Mouse (Mus musculus) small intestine, adult 2 months (tissue): Measurements from ENCODE around the gene Cspg4. TPM values are rescaled to one million over a fixed set of nuclear protein-coding genes. Genes with fewer than 3 reads are reported as not detected.

ENCODE experiments used
- H3K27ac ChIP-seq: fragments of 200-500 bp; 2 replicates; pipeline ENCODE4 v1.5.1; 2012; ENCODE audit warnings: low read depth, low read length, control low read depth, inconsistent platforms; ENCODE audit not compliant: insufficient read depth
- H3K27me3 ChIP-seq: fragments of 200-500 bp; 2 replicates; pipeline ENCODE4 v1.6.1; 2012; ENCODE audit warnings: mild to moderate bottlenecking, moderate library complexity, low read length, inconsistent platforms; ENCODE audit not compliant: control insufficient read depth, insufficient read depth
- H3K36me3 ChIP-seq: fragments of 200-500 bp; 2 replicates; pipeline ENCODE4 v1.6.1; 2012; ENCODE audit warnings: mild to moderate bottlenecking, low read length, control low read depth, inconsistent platforms; ENCODE audit not compliant: control insufficient read depth, insufficient read depth
- H3K4me1 ChIP-seq: fragments of 200-500 bp; 2 replicates; pipeline ENCODE4 v1.6.1; 2012; ENCODE audit warnings: low read length, inconsistent platforms, mixed read lengths; ENCODE audit not compliant: control insufficient read depth, insufficient read depth, insufficient read length
- H3K4me3 ChIP-seq: fragments of 200-500 bp; 2 replicates; pipeline ENCODE4 v1.5.1; 2012; ENCODE audit warnings: low read depth, mild to moderate bottlenecking, control low read depth, inconsistent platforms, low read length, moderate library complexity
- CTCF ChIP-seq: fragments of 200-500 bp; IDR thresholded peaks from 2 replicates; pipeline ENCODE4 v1.5.1; 2012; ENCODE audit warnings: low read depth, mild to moderate bottlenecking, control low read depth, inconsistent platforms, low read length, moderate library complexity, mixed read lengths; ENCODE audit not compliant: insufficient replicate concordance, insufficient read length; ENCODE audit errors: extremely low read depth
- POLR2A ChIP-seq: fragments of 200-500 bp; IDR thresholded peaks from 2 replicates; pipeline ENCODE4 v1.6.1; 2012; ENCODE audit warnings: low read depth, mild to moderate bottlenecking, control low read depth, inconsistent platforms, low read length, moderate library complexity
- WGBS: fragments of 180-500 bp; shearing (Covaris S2); methylation state at CpG from one replicate; pipeline ENCODE4 v1.1.7; 2018; 5-methylcytosine and 5-hydroxymethylcytosine counted together
- polyA plus RNA-seq: library from polyadenylated mRNA; depleted of rRNA; stranded (reverse); fragments of >200 nt; gene quantifications from 2 replicates; pipeline ENCODE4 v1.2.3, GENCODE M21; 2012

Cspg4 gene
- polyA plus RNA-seq, 1 experiment, result 11.4 TPM

GRCm38 (mm10) chr9:56925291-56926024, 60.6 kb downstream of the Cspg4 start:
- Histone ChIP-seq H3K36me3 (no peaks in the 10 kb centered on the region; the same call in 1 of the 2 replicates), H3K27me3 (no peaks in the 10 kb centered on the region), H3K4me3 (peak overlapping the region; percentile 45), H3K4me1 (peaks cover 11% of the 10 kb centered on the region), H3K27ac (0 out of 2 replicates have a peak overlapping the region, but pooled peaks have one; percentile 6)
- WGBS, result 85% methylated on average over 26 of the region's 26 CpGs
- TF ChIP-seq CTCF (no peak), POLR2A (no peak)

GRCm38 (mm10) chr9:56926025-56926360, 61.2 kb downstream of the Cspg4 start:
- no peaks in the 10 kb centered on the region; the same call in 1 of the 2 replicates for H3K36me3 ChIP-seq
- H3K4me3 ChIP-seq, result peak overlapping the region; percentile 45
- no peak overlapping the region for H3K27ac ChIP-seq
- peaks cover 11% of the 10 kb centered on the region for H3K4me1 ChIP-seq
- 91% methylated on average over 10 of the region's 10 CpGs for WGBS
- no peak for TF ChIP-seq POLR2A
- no peak for TF ChIP-seq CTCF
- no peaks in the 10 kb centered on the region for H3K27me3 ChIP-seq

- Histone ChIP-seq H3K4me1 (peaks cover 11% of the 10 kb centered on the region), H3K4me3 (peak overlapping the region; percentile 19), H3K27me3 (no peaks in the 10 kb centered on the region), H3K36me3 (no peaks in the 10 kb centered on the region), H3K27ac (no peak overlapping the region)
- WGBS, result 84% methylated on average over 10 of the region's 10 CpGs
- TF ChIP-seq CTCF (no peak), POLR2A (no peak)
Measured at GRCm38 (mm10) chr9:56926387-56926786, 61.6 kb downstream of the Cspg4 start.

GRCm38 (mm10) chr9:56927191-56928012, 62.6 kb downstream of the Cspg4 start:
- Histone ChIP-seq H3K27ac (peak overlapping the region; percentile 74), H3K4me1 (peaks cover 11% of the 10 kb centered on the region), H3K27me3 (no peaks in the 10 kb centered on the region), H3K4me3 (peak overlapping the region; percentile 75), H3K36me3 (no peaks in the 10 kb centered on the region)
- TF ChIP-seq POLR2A, result no peak; the same call in 1 of the 2 replicates
- TF ChIP-seq CTCF, result 0 out of 2 replicates have a peak, but pooled peaks have one; percentile 16
- 7% methylated on average over 35 of the region's 35 CpGs for WGBS

- Histone ChIP-seq H3K4me1 (peaks cover 11% of the 10 kb centered on the region), H3K27me3 (no peaks in the 10 kb centered on the region), H3K4me3 (peak within 1 kb of the TSS; percentile 75), H3K27ac (peak within 1 kb of the TSS; percentile 74), H3K36me3 (no peaks in the 10 kb centered on the region)
- no peak; the same call in none of the 2 replicates for TF ChIP-seq POLR2A
- TF ChIP-seq CTCF, result peak; percentile 52
- under 1% methylated on average over 50 of the region's 50 CpGs for WGBS
Measured at GRCm38 (mm10) chr9:56928041-56928811, 63.4 kb downstream of the Cspg4 start, which contains the start of gene Snx33. Gene Snx33, minus strand, starts transcription at chr9:56928371.

- no peaks in the 10 kb centered on the region for H3K27me3 ChIP-seq
- H3K36me3 ChIP-seq, result no peaks in the 10 kb centered on the region
- H3K4me3 ChIP-seq, result no peak overlapping the region
- no peak overlapping the region for H3K27ac ChIP-seq
- WGBS, result 47% methylated on average over 4 of the region's 4 CpGs
- H3K4me1 ChIP-seq, result peaks cover 7% of the 10 kb centered on the region; the same call in 1 of the 2 replicates
- TF ChIP-seq CTCF (no peak), POLR2A (no peak)
Measured at GRCm38 (mm10) chr9:56929496-56929895, 64.7 kb downstream of the Cspg4 start.

GRCm38 (mm10) chr9:56930556-56930955, 65.7 kb downstream of the Cspg4 start:
- no peak overlapping the region for H3K27ac ChIP-seq
- TF ChIP-seq CTCF, result no peak
- TF ChIP-seq POLR2A, result no peak
- WGBS, result 59% methylated on average over 1 of the region's 1 CpGs
- no peaks in the 10 kb centered on the region for H3K36me3 ChIP-seq
- no peak overlapping the region for H3K4me3 ChIP-seq
- H3K4me1 ChIP-seq, result peaks cover 5% of the 10 kb centered on the region; the same call in 1 of the 2 replicates
- H3K27me3 ChIP-seq, result no peaks in the 10 kb centered on the region
